Mouse (Mus musculus): ENCODE measurements around the gene Tmem233. TPM values are rescaled to one million over a fixed set of nuclear protein-coding genes. Genes with fewer than 3 reads are reported as not detected.

The Tmem233 gene
- polyA plus RNA-seq, 1 experiment from 2014 or later: not detected

GRCm38 (mm10) chr5:116016542-116016941 lies 66.5 kb downstream of the Tmem233 start:
- H3K27me3 ChIP-seq (ENCODE audit: control insufficient read depth, insufficient read depth, low read length): no peaks in the 10 kb centered on the region
- no peaks in the 10 kb centered on the region; the same call in 1 of the 2 replicates for H3K4me1 ChIP-seq (replicated peaks; ENCODE audit: control insufficient read depth, insufficient read depth, low read length)
- no peaks in the 10 kb centered on the region for H3K9me3 ChIP-seq (ENCODE audit: control insufficient read depth, low read length)
- H3K36me3 ChIP-seq (ENCODE audit: control insufficient read depth, insufficient read depth, low read length): peaks cover 16% of the 10 kb centered on the region
- ATAC-seq (ENCODE audit: low FRiP score) (no peak), DNase-seq (ENCODE audit: low spot score) (no peak)
- H3K27ac ChIP-seq (ENCODE audit: low read depth, low read length): no peak overlapping the region
- no peak overlapping the region for H3K4me2 ChIP-seq (replicated peaks; ENCODE audit: low read depth, low read length)
- H3K9ac ChIP-seq (ENCODE audit: low read depth, low read length): no peak overlapping the region
- 97% methylated on average over 5 of the region's 5 CpGs for WGBS
- H3K4me3 ChIP-seq (ENCODE audit: low read depth, low read length): no peak overlapping the region

GRCm38 (mm10) chr5:116014237-116014636 lies 68.8 kb downstream of the Tmem233 start:
- H3K4me3 ChIP-seq (ENCODE audit: low read depth, low read length): no peak overlapping the region

GRCm38 (mm10) chr5:116013821-116014220 lies 69.2 kb downstream of the Tmem233 start:
- Histone ChIP-seq H3K9me3 (ENCODE audit: control insufficient read depth, low read length) (no peaks in the 10 kb centered on the region), H3K4me1 (replicated peaks; ENCODE audit: control insufficient read depth, insufficient read depth, low read length) (no peaks in the 10 kb centered on the region), H3K4me3 (ENCODE audit: low read depth, low read length) (no peak overlapping the region), H3K4me2 (replicated peaks; ENCODE audit: low read depth, low read length) (no peak overlapping the region), H3K36me3 (ENCODE audit: control insufficient read depth, insufficient read depth, low read length) (peaks cover 16% of the 10 kb centered on the region), H3K9ac (ENCODE audit: low read depth, low read length) (no peak overlapping the region), H3K27ac (ENCODE audit: low read depth, low read length) (no peak overlapping the region), H3K27me3 (ENCODE audit: control insufficient read depth, insufficient read depth, low read length) (no peaks in the 10 kb centered on the region)
- 86% methylated on average over 8 of the region's 8 CpGs for WGBS
- DNase-seq (ENCODE audit: low spot score): no peak
- no peak for ATAC-seq (ENCODE audit: low FRiP score)

More at GRCm38 (mm10) chr5:116014237-116014636, 68.8 kb downstream of the Tmem233 start:
- Histone ChIP-seq H3K27ac (ENCODE audit: low read depth, low read length) (no peak overlapping the region), H3K9ac (ENCODE audit: low read depth, low read length) (no peak overlapping the region), H3K4me1 (replicated peaks; ENCODE audit: control insufficient read depth, insufficient read depth, low read length) (no peaks in the 10 kb centered on the region), H3K4me2 (replicated peaks; ENCODE audit: low read depth, low read length) (no peak overlapping the region), H3K27me3 (ENCODE audit: control insufficient read depth, insufficient read depth, low read length) (no peaks in the 10 kb centered on the region), H3K36me3 (ENCODE audit: control insufficient read depth, insufficient read depth, low read length) (peaks cover 16% of the 10 kb centered on the region), H3K9me3 (ENCODE audit: control insufficient read depth, low read length) (no peaks in the 10 kb centered on the region)
- DNase-seq (ENCODE audit: low spot score): no peak
- no peak for ATAC-seq (ENCODE audit: low FRiP score)
- WGBS: 96% methylated on average over 11 of the region's 11 CpGs

- H3K27me3 ChIP-seq (ENCODE audit: control insufficient read depth, insufficient read depth, low read length): no peaks in the 10 kb centered on the region
- no peak for ATAC-seq (ENCODE audit: low FRiP score)
- WGBS: 93% methylated on average over 7 of the region's 7 CpGs
- H3K4me1 ChIP-seq (replicated peaks; ENCODE audit: control insufficient read depth, insufficient read depth, low read length): no peaks in the 10 kb centered on the region
- H3K4me2 ChIP-seq (replicated peaks; ENCODE audit: low read depth, low read length): no peak overlapping the region
- DNase-seq (ENCODE audit: low spot score): no peak
- no peaks in the 10 kb centered on the region for H3K9me3 ChIP-seq (ENCODE audit: control insufficient read depth, low read length)
- H3K36me3 ChIP-seq (ENCODE audit: control insufficient read depth, insufficient read depth, low read length): peaks cover 13% of the 10 kb centered on the region
- no peak overlapping the region for H3K9ac ChIP-seq (ENCODE audit: low read depth, low read length)
- no peak overlapping the region for H3K27ac ChIP-seq (ENCODE audit: low read depth, low read length)
- no peak overlapping the region for H3K4me3 ChIP-seq (ENCODE audit: low read depth, low read length)
Observed at GRCm38 (mm10) chr5:116012503-116012902, 70.5 kb downstream of the Tmem233 start.

- no peak overlapping the region for H3K4me2 ChIP-seq (replicated peaks; ENCODE audit: low read depth, low read length)
- ATAC-seq (ENCODE audit: low FRiP score) (no peak), DNase-seq (ENCODE audit: low spot score) (no peak)
- 91% methylated on average over 7 of the region's 7 CpGs for WGBS
- H3K27ac ChIP-seq (ENCODE audit: low read depth, low read length): no peak overlapping the region
- no peaks in the 10 kb centered on the region for H3K27me3 ChIP-seq (ENCODE audit: control insufficient read depth, insufficient read depth, low read length)
- no peak overlapping the region for H3K9ac ChIP-seq (ENCODE audit: low read depth, low read length)
- peaks cover 9% of the 10 kb centered on the region; the same call in 1 of the 2 replicates for H3K36me3 ChIP-seq (ENCODE audit: control insufficient read depth, insufficient read depth, low read length)
- no peak overlapping the region for H3K4me3 ChIP-seq (ENCODE audit: low read depth, low read length)
- no peaks in the 10 kb centered on the region for H3K4me1 ChIP-seq (replicated peaks; ENCODE audit: control insufficient read depth, insufficient read depth, low read length)
- H3K9me3 ChIP-seq (ENCODE audit: control insufficient read depth, low read length): no peaks in the 10 kb centered on the region
Observed at GRCm38 (mm10) chr5:116011700-116012099, 71.3 kb downstream of the Tmem233 start.

- no peaks in the 10 kb centered on the region for H3K9me3 ChIP-seq (ENCODE audit: control insufficient read depth, low read length)
- H3K27ac ChIP-seq (ENCODE audit: low read depth, low read length): no peak overlapping the region
- DNase-seq (ENCODE audit: low spot score) (no peak), ATAC-seq (ENCODE audit: low FRiP score) (no peak)
- H3K4me2 ChIP-seq (replicated peaks; ENCODE audit: low read depth, low read length): no peak overlapping the region
- H3K36me3 ChIP-seq (ENCODE audit: control insufficient read depth, insufficient read depth, low read length): peaks cover 9% of the 10 kb centered on the region; the same call in 1 of the 2 replicates
- H3K4me1 ChIP-seq (replicated peaks; ENCODE audit: control insufficient read depth, insufficient read depth, low read length): no peaks in the 10 kb centered on the region
- no peak overlapping the region for H3K4me3 ChIP-seq (ENCODE audit: low read depth, low read length)
- WGBS: 93% methylated on average over 2 of the region's 2 CpGs
- no peaks in the 10 kb centered on the region for H3K27me3 ChIP-seq (ENCODE audit: control insufficient read depth, insufficient read depth, low read length)
- H3K9ac ChIP-seq (ENCODE audit: low read depth, low read length): no peak overlapping the region
Observed at GRCm38 (mm10) chr5:116009884-116010627, 73.0 kb downstream of the Tmem233 start.

- H3K9ac ChIP-seq (ENCODE audit: low read depth, low read length): no peak overlapping the region
- no peak overlapping the region for H3K4me3 ChIP-seq (ENCODE audit: low read depth, low read length)
- no peaks in the 10 kb centered on the region for H3K9me3 ChIP-seq (ENCODE audit: control insufficient read depth, low read length)
- DNase-seq (ENCODE audit: low spot score): no peak
- H3K4me1 ChIP-seq (replicated peaks; ENCODE audit: control insufficient read depth, insufficient read depth, low read length): no peaks in the 10 kb centered on the region
- 88% methylated on average over 15 of the region's 15 CpGs for WGBS
- no peak overlapping the region for H3K27ac ChIP-seq (ENCODE audit: low read depth, low read length)
- no peak for ATAC-seq (ENCODE audit: low FRiP score)
- H3K27me3 ChIP-seq (ENCODE audit: control insufficient read depth, insufficient read depth, low read length): no peaks in the 10 kb centered on the region
- no peak overlapping the region for H3K4me2 ChIP-seq (replicated peaks; ENCODE audit: low read depth, low read length)
- H3K36me3 ChIP-seq (ENCODE audit: control insufficient read depth, insufficient read depth, low read length): peaks cover 9% of the 10 kb centered on the region; the same call in 1 of the 2 replicates
Observed at GRCm38 (mm10) chr5:116009091-116009851, 73.8 kb downstream of the Tmem233 start.

- no peak overlapping the region for H3K4me2 ChIP-seq (replicated peaks; ENCODE audit: low read depth, low read length)
- no peak overlapping the region for H3K27ac ChIP-seq (ENCODE audit: low read depth, low read length)
- H3K9ac ChIP-seq (ENCODE audit: low read depth, low read length): no peak overlapping the region
- H3K4me1 ChIP-seq (replicated peaks; ENCODE audit: control insufficient read depth, insufficient read depth, low read length): no peaks in the 10 kb centered on the region
- no peaks in the 10 kb centered on the region for H3K36me3 ChIP-seq (ENCODE audit: control insufficient read depth, insufficient read depth, low read length)
- no peak for ATAC-seq (ENCODE audit: low FRiP score)
- WGBS: 93% methylated on average over 13 of the region's 13 CpGs
- no peaks in the 10 kb centered on the region for H3K27me3 ChIP-seq (ENCODE audit: control insufficient read depth, insufficient read depth, low read length)
- no peaks in the 10 kb centered on the region for H3K9me3 ChIP-seq (ENCODE audit: control insufficient read depth, low read length)
- no peak for DNase-seq (ENCODE audit: low spot score)
- no peak overlapping the region for H3K4me3 ChIP-seq (ENCODE audit: low read depth, low read length)
Observed at GRCm38 (mm10) chr5:116007723-116008122, 75.3 kb downstream of the Tmem233 start.

Measured in hindbrain, embryonic 11.5 days (tissue).